Mouse (Mus musculus) adipocyte (in vitro differentiated cells): ENCODE results near the gene Clns1a.

ENCODE experiments used
- DNase-seq: peaks from one replicate; pipeline ENCODE4 v3.0.0-alpha.2; 2016; ENCODE audit warnings: low spot score

Clns1a gene

GRCm38 (mm10) chr7:97765963-97766347 lies 69.5 kb downstream of the Clns1a start:
- DNase-seq = no peak

GRCm38 (mm10) chr7:97766406-97767166 lies 70.2 kb downstream of the Clns1a start:
- DNase-seq = no peak

GRCm38 (mm10) chr7:97767841-97768240 lies 71.4 kb downstream of the Clns1a start:
- no peak for DNase-seq

- DNase-seq = no peak
Observed at GRCm38 (mm10) chr7:97769020-97769419, 72.6 kb downstream of the Clns1a start.
